Mouse (Mus musculus): ENCODE measurements around the gene Rab38. TPM values are rescaled to one million over a fixed set of nuclear protein-coding genes. Genes with fewer than 3 reads are reported as not detected.

Gene Rab38
- polyA plus RNA-seq, 1 experiment from 2014 or later, result 5.0 TPM

DNA sequence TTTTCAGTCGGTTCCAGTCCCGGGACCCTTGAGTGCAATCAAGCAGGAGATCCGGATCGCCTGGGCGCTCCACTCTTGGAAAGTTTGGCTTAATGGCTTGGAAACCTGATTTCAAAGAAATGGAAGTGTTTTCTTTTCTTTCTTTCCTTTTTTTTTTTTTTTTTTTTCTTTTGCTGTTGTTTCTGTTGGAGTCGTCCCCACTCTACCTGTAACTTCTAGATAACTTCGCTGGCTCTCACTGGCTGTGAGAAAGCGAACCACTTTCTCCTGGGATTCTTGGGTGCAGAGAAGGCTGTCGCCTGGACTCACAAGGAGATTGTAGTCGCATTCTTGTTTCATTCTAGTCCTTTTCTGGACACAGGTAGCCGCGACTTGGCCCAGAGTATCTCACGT lies 615 bp downstream of the Rab38 start:
- H3K4me3 ChIP-seq (ENCODE audit: low read length), result peak overlapping the region; percentile 56
- 8% methylated on average over 13 of the region's 13 CpGs for WGBS
- ATAC-seq, result no peak
- no peaks in the 10 kb centered on the region for H3K27me3 ChIP-seq (replicated peaks; ENCODE audit: control insufficient read depth, insufficient read depth, low read length)
- H3K36me3 ChIP-seq (ENCODE audit: control insufficient read depth, insufficient read depth, low read length), result no peaks in the 10 kb centered on the region
- no peaks in the 10 kb centered on the region for H3K4me1 ChIP-seq (ENCODE audit: control insufficient read depth, insufficient read depth, low read length)
- H3K9me3 ChIP-seq (ENCODE audit: control insufficient read depth, low read length), result no peaks in the 10 kb centered on the region
- peak overlapping the region; percentile 71 for H3K9ac ChIP-seq (ENCODE audit: low read depth, low read length)
- peak overlapping the region; percentile 83 for H3K4me2 ChIP-seq (ENCODE audit: low read depth, low read length)
- H3K27ac ChIP-seq (ENCODE audit: low read length), result no peak overlapping the region

DNA sequence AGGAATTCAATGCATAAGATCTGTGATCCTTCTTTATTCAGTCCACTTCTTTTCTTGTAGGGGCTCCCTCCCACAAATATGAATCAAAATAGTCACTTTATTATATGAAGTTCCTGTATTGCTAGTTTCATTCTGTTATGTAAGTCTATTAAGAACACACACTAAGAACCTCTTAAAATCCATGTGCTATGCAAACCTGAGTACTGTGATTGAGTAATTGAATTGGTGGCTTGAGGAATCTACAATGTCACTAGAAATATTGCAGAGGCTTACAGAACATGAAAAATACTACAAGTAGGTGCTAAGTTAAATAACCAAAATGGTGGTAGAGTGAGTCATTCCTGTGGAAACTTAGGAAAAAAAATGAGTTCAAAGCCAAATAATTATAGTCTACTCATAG lies 10.2 kb downstream of the Rab38 start:
- Histone ChIP-seq H3K9me3 (ENCODE audit: control insufficient read depth, low read length) (no peaks in the 10 kb centered on the region), H3K27ac (ENCODE audit: low read length) (no peak overlapping the region), H3K36me3 (ENCODE audit: control insufficient read depth, insufficient read depth, low read length) (no peaks in the 10 kb centered on the region), H3K9ac (ENCODE audit: low read depth, low read length) (no peak overlapping the region), H3K4me3 (ENCODE audit: low read length) (no peak overlapping the region), H3K4me1 (ENCODE audit: control insufficient read depth, insufficient read depth, low read length) (no peaks in the 10 kb centered on the region), H3K4me2 (ENCODE audit: low read depth, low read length) (no peak overlapping the region), H3K27me3 (replicated peaks; ENCODE audit: control insufficient read depth, insufficient read depth, low read length) (no peaks in the 10 kb centered on the region)
- ATAC-seq, result no peak

DNA sequence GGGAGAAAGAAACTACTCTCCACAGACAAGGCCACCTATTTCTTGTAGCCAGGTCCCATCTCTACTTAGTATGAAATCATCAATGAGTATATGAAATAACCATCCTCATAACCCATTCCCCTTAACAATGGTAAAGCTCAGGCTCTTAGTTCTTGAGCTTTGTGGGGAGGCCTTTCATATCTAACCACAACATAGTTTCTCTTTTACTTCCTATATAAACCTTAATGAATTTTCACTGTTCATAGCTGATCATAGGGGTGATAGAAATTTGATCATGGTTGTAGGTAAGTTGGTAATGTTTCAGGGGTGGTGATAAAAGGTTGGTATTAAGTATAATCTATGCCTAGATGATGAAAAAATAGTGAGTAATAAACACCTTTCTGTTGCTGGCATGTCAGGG lies 12.6 kb downstream of the Rab38 start:
- H3K27ac ChIP-seq (ENCODE audit: low read length), result no peak overlapping the region
- H3K27me3 ChIP-seq (replicated peaks; ENCODE audit: control insufficient read depth, insufficient read depth, low read length), result no peaks in the 10 kb centered on the region
- no peak overlapping the region for H3K4me2 ChIP-seq (ENCODE audit: low read depth, low read length)
- no peaks in the 10 kb centered on the region for H3K9me3 ChIP-seq (ENCODE audit: control insufficient read depth, low read length)
- no peak overlapping the region for H3K9ac ChIP-seq (ENCODE audit: low read depth, low read length)
- no peak for ATAC-seq
- H3K4me3 ChIP-seq (ENCODE audit: low read length), result no peak overlapping the region
- H3K4me1 ChIP-seq (ENCODE audit: control insufficient read depth, insufficient read depth, low read length), result no peaks in the 10 kb centered on the region
- no peaks in the 10 kb centered on the region for H3K36me3 ChIP-seq (ENCODE audit: control insufficient read depth, insufficient read depth, low read length)

DNA sequence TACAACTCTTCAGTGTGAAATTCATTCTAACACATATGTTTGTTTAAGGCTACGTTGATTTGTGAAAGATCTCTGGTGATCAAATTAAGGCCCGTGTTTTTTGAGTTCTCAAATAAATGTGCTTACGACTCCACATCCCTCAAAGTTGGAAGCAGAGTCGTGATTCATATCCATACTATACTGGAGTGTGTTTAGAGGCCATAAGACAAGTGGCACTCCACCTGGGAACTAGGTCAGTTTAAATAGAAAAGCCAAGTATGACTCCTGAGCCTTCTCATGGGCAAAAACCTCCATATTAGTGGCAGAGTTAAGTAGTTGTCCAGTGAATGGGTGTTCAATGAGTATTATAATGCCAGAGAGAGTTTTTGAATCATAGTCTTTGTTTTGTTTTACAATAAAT lies 13.4 kb downstream of the Rab38 start:
- H3K27me3 ChIP-seq (replicated peaks; ENCODE audit: control insufficient read depth, insufficient read depth, low read length), result no peaks in the 10 kb centered on the region
- H3K9me3 ChIP-seq (ENCODE audit: control insufficient read depth, low read length), result no peaks in the 10 kb centered on the region
- no peak overlapping the region for H3K4me2 ChIP-seq (ENCODE audit: low read depth, low read length)
- H3K36me3 ChIP-seq (ENCODE audit: control insufficient read depth, insufficient read depth, low read length), result no peaks in the 10 kb centered on the region
- no peak for ATAC-seq
- H3K4me1 ChIP-seq (ENCODE audit: control insufficient read depth, insufficient read depth, low read length), result no peaks in the 10 kb centered on the region
- 84% methylated on average over 4 of the region's 4 CpGs for WGBS
- H3K4me3 ChIP-seq (ENCODE audit: low read length), result no peak overlapping the region
- no peak overlapping the region for H3K9ac ChIP-seq (ENCODE audit: low read depth, low read length)
- no peak overlapping the region for H3K27ac ChIP-seq (ENCODE audit: low read length)

DNA sequence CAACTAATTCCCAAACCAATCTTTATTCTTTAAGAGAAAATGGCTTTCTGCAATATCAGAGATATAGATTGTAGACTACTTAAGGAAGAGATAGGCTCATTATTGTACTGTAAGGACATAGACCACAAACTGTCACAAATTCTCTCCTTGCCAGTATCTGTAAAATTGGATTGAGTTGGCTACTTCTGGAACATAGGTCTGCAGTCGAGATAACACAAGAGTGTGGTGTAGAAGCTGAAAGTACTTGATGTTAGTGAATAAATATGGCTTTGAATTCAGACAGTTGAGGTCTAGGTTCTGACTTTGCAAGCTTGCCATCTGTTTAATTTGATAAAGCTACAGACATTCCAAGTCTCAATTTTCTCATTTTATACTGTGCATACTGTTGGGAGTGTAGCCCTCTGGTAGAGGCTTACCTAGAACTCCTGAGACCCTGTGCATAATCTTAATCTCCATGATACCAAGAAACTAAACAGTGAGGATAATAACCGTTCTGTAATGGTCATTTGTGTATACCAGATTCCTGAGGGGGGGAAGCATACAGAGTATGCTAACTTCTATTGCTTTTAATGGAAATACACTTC lies 15.3 kb downstream of the Rab38 start:
- no peaks in the 10 kb centered on the region for H3K27me3 ChIP-seq (replicated peaks; ENCODE audit: control insufficient read depth, insufficient read depth, low read length)
- no peaks in the 10 kb centered on the region for H3K36me3 ChIP-seq (ENCODE audit: control insufficient read depth, insufficient read depth, low read length)
- H3K4me1 ChIP-seq (ENCODE audit: control insufficient read depth, insufficient read depth, low read length), result no peaks in the 10 kb centered on the region
- ATAC-seq, result no peak
- no peak overlapping the region for H3K4me2 ChIP-seq (ENCODE audit: low read depth, low read length)
- WGBS, result 63% methylated on average over 2 of the region's 2 CpGs
- H3K9me3 ChIP-seq (ENCODE audit: control insufficient read depth, low read length), result no peaks in the 10 kb centered on the region
- no peak overlapping the region for H3K4me3 ChIP-seq (ENCODE audit: low read length)
- no peak overlapping the region for H3K9ac ChIP-seq (ENCODE audit: low read depth, low read length)
- no peak overlapping the region for H3K27ac ChIP-seq (ENCODE audit: low read length)

DNA sequence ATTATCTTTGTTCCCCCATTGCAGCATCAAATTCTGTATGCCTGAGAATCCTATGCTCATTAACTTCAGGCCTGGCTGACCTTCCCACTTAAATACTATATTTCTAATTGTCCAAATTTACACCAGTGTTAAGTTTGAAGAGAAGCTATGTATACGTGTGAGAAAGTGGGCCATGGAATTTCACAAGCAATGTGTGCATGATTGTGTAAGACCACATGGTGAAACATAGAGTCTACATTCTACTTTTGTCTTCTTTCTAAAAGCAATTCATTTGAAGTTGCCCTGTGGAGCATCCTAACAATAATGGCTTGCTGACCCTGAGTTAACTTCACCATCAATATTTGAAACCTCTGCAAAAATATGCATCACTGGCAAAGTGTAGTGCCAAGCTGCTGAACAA lies 23.2 kb downstream of the Rab38 start:
- H3K27me3 ChIP-seq (replicated peaks; ENCODE audit: control insufficient read depth, insufficient read depth, low read length), result no peaks in the 10 kb centered on the region
- no peak overlapping the region for H3K4me2 ChIP-seq (ENCODE audit: low read depth, low read length)
- WGBS, result 68% methylated on average over 1 of the region's 1 CpGs
- H3K36me3 ChIP-seq (ENCODE audit: control insufficient read depth, insufficient read depth, low read length), result no peaks in the 10 kb centered on the region
- no peak for ATAC-seq
- no peaks in the 10 kb centered on the region for H3K9me3 ChIP-seq (ENCODE audit: control insufficient read depth, low read length)
- no peak overlapping the region for H3K4me3 ChIP-seq (ENCODE audit: low read length)
- no peak overlapping the region for H3K9ac ChIP-seq (ENCODE audit: low read depth, low read length)
- no peak overlapping the region for H3K27ac ChIP-seq (ENCODE audit: low read length)
- no peaks in the 10 kb centered on the region for H3K4me1 ChIP-seq (ENCODE audit: control insufficient read depth, insufficient read depth, low read length)

DNA sequence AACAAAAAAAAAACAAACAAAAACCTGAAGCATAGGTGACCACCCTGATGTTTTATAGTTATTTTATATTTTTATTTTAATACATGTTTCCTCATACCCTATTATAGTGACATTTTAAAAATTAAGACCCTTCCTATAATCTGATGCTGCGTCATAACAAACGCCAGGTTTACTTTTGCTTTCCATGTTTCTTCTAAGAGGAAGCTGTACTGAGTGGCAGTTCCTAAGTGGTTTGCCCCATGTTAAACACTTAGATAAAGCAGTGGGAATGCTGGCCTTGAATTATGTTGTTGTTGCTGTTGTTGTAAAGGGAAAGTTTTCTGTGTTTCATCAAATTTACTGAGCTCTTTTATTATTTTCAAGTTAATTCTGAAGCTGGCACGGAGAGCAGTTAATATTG lies 27.8 kb downstream of the Rab38 start:
- no peak overlapping the region for H3K4me2 ChIP-seq (ENCODE audit: low read depth, low read length)
- no peak for ATAC-seq
- WGBS, result 74% methylated on average over 3 of the region's 3 CpGs
- H3K27ac ChIP-seq (ENCODE audit: low read length), result no peak overlapping the region
- no peak overlapping the region for H3K9ac ChIP-seq (ENCODE audit: low read depth, low read length)
- H3K4me1 ChIP-seq (ENCODE audit: control insufficient read depth, insufficient read depth, low read length), result no peaks in the 10 kb centered on the region
- no peaks in the 10 kb centered on the region for H3K36me3 ChIP-seq (ENCODE audit: control insufficient read depth, insufficient read depth, low read length)
- H3K27me3 ChIP-seq (replicated peaks; ENCODE audit: control insufficient read depth, insufficient read depth, low read length), result no peaks in the 10 kb centered on the region
- H3K9me3 ChIP-seq (ENCODE audit: control insufficient read depth, low read length), result no peaks in the 10 kb centered on the region
- H3K4me3 ChIP-seq (ENCODE audit: low read length), result no peak overlapping the region

DNA sequence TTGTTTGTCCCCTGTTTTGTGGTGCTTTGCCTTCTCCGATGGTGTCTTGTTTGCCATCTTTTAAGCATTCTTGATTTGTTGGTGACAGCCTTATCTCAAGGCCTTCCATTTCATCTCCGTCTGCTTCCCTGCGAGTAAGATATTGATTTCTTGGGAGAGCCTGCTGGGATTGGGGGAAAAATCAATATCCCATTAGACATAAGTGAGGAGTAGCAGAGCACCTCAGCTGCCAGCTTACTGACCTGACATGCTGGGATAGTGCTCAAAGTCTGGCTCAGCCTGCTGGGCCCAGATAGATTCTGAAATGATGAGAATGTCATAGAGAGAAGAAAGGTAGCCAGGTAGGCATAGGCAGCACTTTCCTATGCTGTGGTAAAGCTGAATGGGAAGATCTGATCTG lies 37.7 kb downstream of the Rab38 start:
- H3K9me3 ChIP-seq (ENCODE audit: control insufficient read depth, low read length), result no peaks in the 10 kb centered on the region
- no peak overlapping the region for H3K4me2 ChIP-seq (ENCODE audit: low read depth, low read length)
- no peaks in the 10 kb centered on the region for H3K4me1 ChIP-seq (ENCODE audit: control insufficient read depth, insufficient read depth, low read length)
- H3K9ac ChIP-seq (ENCODE audit: low read depth, low read length), result no peak overlapping the region
- H3K36me3 ChIP-seq (ENCODE audit: control insufficient read depth, insufficient read depth, low read length), result no peaks in the 10 kb centered on the region
- no peak overlapping the region for H3K4me3 ChIP-seq (ENCODE audit: low read length)
- H3K27ac ChIP-seq (ENCODE audit: low read length), result no peak overlapping the region
- 64% methylated on average over 3 of the region's 3 CpGs for WGBS
- ATAC-seq, result no peak
- no peaks in the 10 kb centered on the region for H3K27me3 ChIP-seq (replicated peaks; ENCODE audit: control insufficient read depth, insufficient read depth, low read length)

DNA sequence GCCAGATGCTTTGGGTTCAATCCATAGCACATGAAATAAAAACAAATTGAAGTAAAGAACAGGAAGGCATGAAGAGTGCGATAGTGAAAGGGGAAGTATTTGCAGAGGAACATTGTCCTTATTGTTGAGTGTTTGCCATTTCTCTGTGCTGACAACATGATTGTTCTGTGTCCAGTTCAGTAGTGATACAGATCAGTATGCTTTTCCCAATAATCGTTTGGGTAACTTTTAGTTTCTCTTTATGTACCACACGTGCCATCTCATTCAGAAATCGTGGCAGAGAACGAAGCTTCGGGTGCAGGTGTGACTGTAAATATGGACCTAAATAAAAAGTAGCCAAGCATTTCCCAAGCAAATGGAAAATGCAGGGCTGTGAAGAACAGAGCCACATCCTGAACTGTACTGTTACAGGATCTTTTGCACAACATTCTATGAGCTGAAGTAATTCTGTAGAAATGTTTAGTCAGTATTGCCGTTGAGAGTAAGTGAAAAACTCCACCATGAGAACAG lies 52.1 kb downstream of the Rab38 start:
- Histone ChIP-seq H3K36me3 (ENCODE audit: control insufficient read depth, insufficient read depth, low read length) (no peaks in the 10 kb centered on the region), H3K9ac (ENCODE audit: low read depth, low read length) (no peak overlapping the region), H3K4me1 (ENCODE audit: control insufficient read depth, insufficient read depth, low read length) (no peaks in the 10 kb centered on the region), H3K9me3 (ENCODE audit: control insufficient read depth, low read length) (no peaks in the 10 kb centered on the region), H3K27me3 (replicated peaks; ENCODE audit: control insufficient read depth, insufficient read depth, low read length) (no peaks in the 10 kb centered on the region), H3K4me3 (ENCODE audit: low read length) (no peak overlapping the region), H3K4me2 (ENCODE audit: low read depth, low read length) (no peak overlapping the region), H3K27ac (ENCODE audit: low read length) (no peak overlapping the region)
- 79% methylated on average over 7 of the region's 7 CpGs for WGBS
- ATAC-seq, result no peak

DNA sequence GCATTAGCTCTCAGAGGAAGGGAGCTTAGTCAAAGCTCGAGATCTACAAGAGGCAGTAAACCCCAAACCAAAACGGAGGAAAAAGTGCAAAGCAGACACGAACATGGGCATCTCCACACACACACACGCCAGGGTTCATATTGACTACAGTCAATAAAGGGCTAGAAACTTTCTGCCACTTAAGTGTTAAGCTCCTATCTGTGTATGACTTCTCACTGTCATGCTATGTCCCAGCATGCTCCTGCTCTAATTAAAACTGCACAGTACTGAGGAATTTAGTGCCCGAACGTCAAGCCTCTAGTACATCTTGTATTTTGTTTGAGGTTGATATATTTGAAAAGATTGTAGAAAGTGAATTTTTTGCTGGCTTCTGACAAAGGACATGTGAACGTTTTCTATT lies 52.6 kb downstream of the Rab38 start:
- H3K4me2 ChIP-seq (ENCODE audit: low read depth, low read length), result no peak overlapping the region
- no peaks in the 10 kb centered on the region for H3K27me3 ChIP-seq (replicated peaks; ENCODE audit: control insufficient read depth, insufficient read depth, low read length)
- no peaks in the 10 kb centered on the region for H3K36me3 ChIP-seq (ENCODE audit: control insufficient read depth, insufficient read depth, low read length)
- 63% methylated on average over 7 of the region's 7 CpGs for WGBS
- H3K9me3 ChIP-seq (ENCODE audit: control insufficient read depth, low read length), result no peaks in the 10 kb centered on the region
- H3K9ac ChIP-seq (ENCODE audit: low read depth, low read length), result no peak overlapping the region
- no peaks in the 10 kb centered on the region for H3K4me1 ChIP-seq (ENCODE audit: control insufficient read depth, insufficient read depth, low read length)
- no peak overlapping the region for H3K27ac ChIP-seq (ENCODE audit: low read length)
- H3K4me3 ChIP-seq (ENCODE audit: low read length), result no peak overlapping the region
- no peak for ATAC-seq

Data from intestine, embryonic 16.5 days (tissue).